Mouse (Mus musculus) limb, embryonic 14.5 days (tissue): ENCODE data around the gene Ttc37. TPM values are rescaled to one million over a fixed set of nuclear protein-coding genes. Genes with fewer than 3 reads are reported as not detected.

Experiments used
- ATAC-seq: fragments of 200-750 bp; cut with Nextera tagmentation; 2 replicates; pipeline ENCODE4 v1.8.0; 2017; ENCODE audit warnings: low read depth, moderate number of reproducible peaks, moderate TSS enrichment; ENCODE audit not compliant: low FRiP score
- DNase-seq: peaks from one replicate; pipeline ENCODE4 v3.0.0-alpha.2; 2015; ENCODE audit warnings: low spot score
- H3K27ac ChIP-seq: fragments of 300-500 bp; sonication (generic); replicated peaks from 2 replicates; pipeline ENCODE4 v1.5.1; 2014; ENCODE audit warnings: low read depth, mild to moderate bottlenecking, low read length, moderate library complexity, mixed read lengths
- H3K27me3 ChIP-seq: fragments of 300-500 bp; sonication (generic); 2 replicates; pipeline ENCODE4 v1.6.1; 2014; ENCODE audit warnings: low read length, mixed read lengths; ENCODE audit not compliant: control insufficient read depth, insufficient read depth
- H3K36me3 ChIP-seq: fragments of 300-500 bp; sonication (generic); 2 replicates; pipeline ENCODE4 v1.6.1; 2014; ENCODE audit warnings: mild to moderate bottlenecking, low read length, moderate library complexity, mixed read lengths; ENCODE audit not compliant: control insufficient read depth, insufficient read depth
- H3K4me1 ChIP-seq: fragments of 300-500 bp; sonication (generic); 2 replicates; pipeline ENCODE4 v1.6.1; 2014; ENCODE audit warnings: antibody characterized with exemption, low read length, mixed read lengths; ENCODE audit not compliant: control insufficient read depth, insufficient read depth
- H3K4me2 ChIP-seq: fragments of 300-500 bp; sonication (generic); replicated peaks from 2 replicates; pipeline ENCODE4 v1.6.1; 2014; ENCODE audit warnings: low read depth, mild to moderate bottlenecking, low read length, moderate library complexity; ENCODE audit not compliant: severe bottlenecking
- H3K4me3 ChIP-seq: fragments of 300-500 bp; sonication (generic); replicated peaks from 2 replicates; pipeline ENCODE4 v1.5.1; 2014; ENCODE audit warnings: low read length
- H3K9ac ChIP-seq: fragments of 300-500 bp; sonication (generic); 2 replicates; pipeline ENCODE4 v1.6.1; 2014; ENCODE audit warnings: mild to moderate bottlenecking, low read depth, low read length, moderate library complexity; ENCODE audit not compliant: severe bottlenecking
- H3K9me3 ChIP-seq: fragments of 300-500 bp; sonication (generic); 2 replicates; pipeline ENCODE4 v1.6.1; 2016; ENCODE audit warnings: low read length; ENCODE audit not compliant: control insufficient read depth
- POLR2A ChIP-seq: fragments of 200-500 bp; IDR thresholded peaks from 2 replicates; pipeline ENCODE4 v1.8.0; 2012; ENCODE audit warnings: inconsistent platforms, mild to moderate bottlenecking, moderate library complexity, borderline replicate concordance; ENCODE audit not compliant: insufficient read depth, insufficient read length; ENCODE audit errors: extremely low read depth
- WGBS: fragments of 180-500 bp; shearing (Covaris S2); extraction: QIAGEN DNeasy Blood & Tissue Kit; methylation state at CpG from one replicate; pipeline ENCODE4 v1.1.7; 2014; 5-methylcytosine and 5-hydroxymethylcytosine counted together
- polyA plus RNA-seq, 2 experiments: library from polyadenylated mRNA; depleted of rRNA in 1 of 2; stranded (reverse) in 1 of 2; unstranded in 1 of 2; fragments of >200 nt; fragmentation: Nextera tagmentation in 1 of 2; extraction: Ambion mirVana in 1 of 2; gene quantifications; 2 replicates each; pipeline versions ENCODE4 v1.2.1 to v1.2.3; 2012 to 2014

The Ttc37 gene
- polyA plus RNA-seq, 2 experiments = 17.9 to 22.3 TPM

- no peak for TF ChIP-seq POLR2A
- ATAC-seq (no peak), DNase-seq (peak; percentile 16)
- no peaks in the 10 kb centered on the region for H3K4me1 ChIP-seq
- H3K4me2 ChIP-seq = no peak overlapping the region
- H3K27me3 ChIP-seq = no peaks in the 10 kb centered on the region
- H3K4me3 ChIP-seq = no peak overlapping the region
- 84% methylated on average over 2 of the region's 2 CpGs for WGBS
- H3K36me3 ChIP-seq = peaks cover 57% of the 10 kb centered on the region
- no peaks in the 10 kb centered on the region for H3K9me3 ChIP-seq
- H3K9ac ChIP-seq = no peak overlapping the region
- no peak overlapping the region for H3K27ac ChIP-seq
These were observed 62.1 kb downstream of the Ttc37 start for GRCm38 (mm10) chr13:76160587-76160986.

- peaks cover 32% of the 10 kb centered on the region for H3K36me3 ChIP-seq
- no peak overlapping the region for H3K4me2 ChIP-seq
- no peak overlapping the region for H3K9ac ChIP-seq
- no peak for DNase-seq
- no peak for TF ChIP-seq POLR2A
- no peak overlapping the region for H3K4me3 ChIP-seq
- no peak overlapping the region for H3K27ac ChIP-seq
- no peaks in the 10 kb centered on the region for H3K4me1 ChIP-seq
- ATAC-seq = no peak
- no peaks in the 10 kb centered on the region for H3K27me3 ChIP-seq
- H3K9me3 ChIP-seq = peaks cover 9% of the 10 kb centered on the region
These were observed 75.8 kb downstream of the Ttc37 start for GRCm38 (mm10) chr13:76174297-76174696.

- no peak for DNase-seq
- Histone ChIP-seq H3K4me3 (no peak overlapping the region), H3K4me1 (no peaks in the 10 kb centered on the region), H3K27me3 (no peaks in the 10 kb centered on the region), H3K36me3 (peaks cover 34% of the 10 kb centered on the region), H3K9me3 (peaks cover 9% of the 10 kb centered on the region), H3K27ac (no peak overlapping the region), H3K4me2 (no peak overlapping the region), H3K9ac (no peak overlapping the region)
- TF ChIP-seq POLR2A = no peak
- 91% methylated on average over 5 of the region's 5 CpGs for WGBS
- no peak for ATAC-seq
These were observed 80.2 kb downstream of the Ttc37 start for GRCm38 (mm10) chr13:76178700-76179099.

- Histone ChIP-seq H3K9ac (no peak overlapping the region), H3K27ac (no peak overlapping the region), H3K4me2 (no peak overlapping the region), H3K27me3 (no peaks in the 10 kb centered on the region), H3K4me3 (no peak overlapping the region), H3K36me3 (peaks cover 44% of the 10 kb centered on the region), H3K4me1 (no peaks in the 10 kb centered on the region), H3K9me3 (no peaks in the 10 kb centered on the region)
- WGBS = 92% methylated on average over 5 of the region's 5 CpGs
- no peak for TF ChIP-seq POLR2A
- no peak for DNase-seq
- ATAC-seq = no peak
These were observed 89.1 kb downstream of the Ttc37 start for GRCm38 (mm10) chr13:76187651-76188050.

- peaks cover 42% of the 10 kb centered on the region for H3K36me3 ChIP-seq
- DNase-seq = no peak
- WGBS = 93% methylated on average over 3 of the region's 3 CpGs
These were observed 90.7 kb downstream of the Ttc37 start for GRCm38 (mm10) chr13:76189190-76189589.

GRCm38 (mm10) chr13:76190273-76190672 lies 91.7 kb downstream of the Ttc37 start:
- Histone ChIP-seq H3K27ac (no peak overlapping the region), H3K36me3 (peaks cover 41% of the 10 kb centered on the region), H3K4me3 (no peak overlapping the region), H3K4me2 (no peak overlapping the region), H3K4me1 (no peaks in the 10 kb centered on the region), H3K9me3 (no peaks in the 10 kb centered on the region), H3K9ac (no peak overlapping the region), H3K27me3 (no peaks in the 10 kb centered on the region)
- TF ChIP-seq POLR2A = no peak
- no peak for ATAC-seq
- 77% methylated on average over 3 of the region's 3 CpGs for WGBS
- DNase-seq = no peak

More at GRCm38 (mm10) chr13:76189190-76189589, 90.7 kb downstream of the Ttc37 start:
- TF ChIP-seq POLR2A = no peak
- no peaks in the 10 kb centered on the region for H3K4me1 ChIP-seq
- no peak overlapping the region for H3K9ac ChIP-seq
- no peaks in the 10 kb centered on the region for H3K9me3 ChIP-seq
- no peak overlapping the region for H3K4me3 ChIP-seq
- no peaks in the 10 kb centered on the region for H3K27me3 ChIP-seq
- H3K27ac ChIP-seq = no peak overlapping the region
- H3K4me2 ChIP-seq = no peak overlapping the region
- ATAC-seq = no peak
